Mouse (Mus musculus) ES-Bruce4 (cell line): ENCODE results near the gene Ccnt2.

Experiments
- CTCF ChIP-seq: IDR thresholded peaks from one replicate; pipeline ENCODE4 v1.8.1; 2011; ENCODE audit warnings: low read depth, low read length
- POLR2A ChIP-seq: IDR thresholded peaks from one replicate; pipeline ENCODE4 v1.8.1; 2011; ENCODE audit warnings: low read length; ENCODE audit not compliant: insufficient read depth

GRCm38 (mm10) chr1:127773803-127774500, at the start of gene Ccnt2:
- TF ChIP-seq POLR2A (peak; percentile 65), CTCF (no peak)
